Mouse (Mus musculus): Measurements from ENCODE around the gene Ufsp1.
"Not testable (repeated sequence)": the region's sequence is repeated elsewhere in the genome, so short reads cannot be mapped to it uniquely, and the experiment has no call there.

DNA sequence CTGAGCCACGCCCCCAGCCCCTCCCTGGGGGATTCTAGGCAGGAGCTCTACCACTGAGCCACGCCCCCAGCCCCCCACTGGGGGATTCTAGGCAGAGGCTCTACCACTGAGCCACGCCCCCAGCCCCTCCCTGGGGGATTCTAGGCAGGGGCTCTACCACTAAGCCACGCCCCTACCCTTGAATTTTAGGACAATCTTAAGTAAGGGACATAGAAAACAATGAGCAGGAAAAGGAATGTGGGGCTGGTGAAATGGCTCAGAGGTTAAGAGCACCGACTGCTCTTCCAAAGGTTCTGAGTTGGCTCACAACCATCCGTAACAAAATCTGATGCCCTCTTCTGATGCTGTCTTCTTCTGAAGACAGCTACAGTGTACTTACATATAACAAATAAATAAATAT, 10.0 kb upstream of the Ufsp1 start:
- not testable (repeated sequence) for TF ChIP-seq CTCF (IDR thresholded peaks at IDR 0.05; ENCODE audit: low read depth, low read length); POLR2A (IDR thresholded peaks at IDR 0.05; ENCODE audit: extremely low read depth, insufficient read depth, low read length)

All from liver, adult 2 months (tissue).